Mouse (Mus musculus) lung, adult 2 months (tissue): ENCODE data around the gene Six1. TPM values are rescaled to one million over a fixed set of nuclear protein-coding genes. Genes with fewer than 3 reads are reported as not detected.

ENCODE experiments used
- DNase-seq: peaks from one replicate; pipeline ENCODE4 v3.0.0; 2022
- H3K4me1 ChIP-seq: fragments of 200-500 bp; 2 replicates; pipeline ENCODE4 v1.6.1; 2011; ENCODE audit warnings: low read length; ENCODE audit not compliant: control insufficient read depth, insufficient read depth
- H3K4me3 ChIP-seq: fragments of 200-500 bp; replicated peaks from 2 replicates; pipeline ENCODE3; 2011; ENCODE audit warnings: low read depth, mild to moderate bottlenecking, control low read depth, low read length; ENCODE audit errors: extremely low read depth
- CTCF ChIP-seq: fragments of 200-500 bp; IDR thresholded peaks from 2 replicates; pipeline ENCODE4 v1.5.1; 2011; ENCODE audit warnings: mild to moderate bottlenecking, low read length, control low read depth; ENCODE audit not compliant: insufficient read depth
- POLR2A ChIP-seq: fragments of 200-500 bp; IDR thresholded peaks from 2 replicates; pipeline ENCODE4 v1.6.1; 2011; ENCODE audit warnings: low read depth, mild to moderate bottlenecking, control low read depth, low read length, borderline replicate concordance; ENCODE audit errors: extremely low read depth
- WGBS: fragments of 180-500 bp; shearing (Covaris S2); methylation state at CpG from one replicate; pipeline ENCODE4 v1.1.7; 2018; 5-methylcytosine and 5-hydroxymethylcytosine counted together
- polyA plus RNA-seq: library from polyadenylated mRNA; depleted of rRNA; stranded (reverse); fragments of >200 nt; gene quantifications from 2 replicates; pipeline ENCODE4 v1.2.3, GENCODE M21; 2012

Gene Six1
- polyA plus RNA-seq, 1 experiment: 3.6 TPM

- WGBS: 16% methylated on average over 43 of the region's 43 CpGs
- TF ChIP-seq POLR2A (no peak), CTCF (no peak)
- no peaks in the 10 kb centered on the region for H3K4me1 ChIP-seq
- no peak for DNase-seq
- no peak overlapping the region for H3K4me3 ChIP-seq
Measured at GRCm38 (mm10) chr12:73034901-73035895, 18.5 kb downstream of the Six1 start.

- WGBS: 70% methylated on average over 3 of the region's 3 CpGs
- Histone ChIP-seq H3K4me1 (no peaks in the 10 kb centered on the region), H3K4me3 (no peak overlapping the region)
- DNase-seq: no peak
- TF ChIP-seq POLR2A: no peak
- TF ChIP-seq CTCF: no peak
Measured at GRCm38 (mm10) chr12:73032665-73033064, 21.0 kb downstream of the Six1 start.

GRCm38 (mm10) chr12:73031315-73031714 lies 22.4 kb downstream of the Six1 start:
- TF ChIP-seq POLR2A (no peak), CTCF (no peak)
- no peak for DNase-seq
- H3K4me1 ChIP-seq: no peaks in the 10 kb centered on the region
- 47% methylated on average over 4 of the region's 4 CpGs for WGBS
- no peak overlapping the region for H3K4me3 ChIP-seq

GRCm38 (mm10) chr12:73025490-73025889 lies 28.2 kb downstream of the Six1 start:
- DNase-seq: no peak
- no peak overlapping the region for H3K4me3 ChIP-seq
- TF ChIP-seq POLR2A (no peak), CTCF (no peak)
- WGBS: 46% methylated on average over 8 of the region's 8 CpGs
- H3K4me1 ChIP-seq: no peaks in the 10 kb centered on the region

DNA sequence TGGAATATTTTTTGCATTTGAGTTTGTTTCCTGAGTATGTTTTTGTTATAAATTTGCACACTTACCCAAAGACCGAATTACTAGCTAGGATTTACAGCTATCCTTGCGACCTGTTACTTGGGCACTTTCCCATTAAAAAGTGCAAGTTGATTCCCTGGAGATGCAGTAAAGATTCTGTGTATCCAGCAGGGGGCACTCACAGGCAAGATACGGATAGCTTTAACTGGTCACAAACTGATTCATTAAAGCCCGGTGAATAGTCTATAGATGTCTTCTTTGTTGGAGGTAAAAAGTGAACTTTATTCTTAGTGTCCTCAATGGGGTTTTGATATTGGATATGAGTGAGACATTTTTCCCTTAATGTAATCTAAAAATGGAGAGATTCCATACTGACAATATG lies 32.7 kb downstream of the Six1 start:
- Histone ChIP-seq H3K4me3 (no peak overlapping the region), H3K4me1 (no peaks in the 10 kb centered on the region)
- peak; percentile 64 for DNase-seq
- WGBS: 4% methylated on average over 4 of the region's 4 CpGs
- TF ChIP-seq CTCF (peak; percentile 10; the same call in 1 of the 2 replicates), POLR2A (no peak)

GRCm38 (mm10) chr12:73020422-73020821 lies 33.3 kb downstream of the Six1 start:
- Histone ChIP-seq H3K4me3 (no peak overlapping the region), H3K4me1 (no peaks in the 10 kb centered on the region)
- no peak for TF ChIP-seq POLR2A
- no peak for TF ChIP-seq CTCF
- 36% methylated on average over 3 of the region's 3 CpGs for WGBS
- no peak for DNase-seq

DNA sequence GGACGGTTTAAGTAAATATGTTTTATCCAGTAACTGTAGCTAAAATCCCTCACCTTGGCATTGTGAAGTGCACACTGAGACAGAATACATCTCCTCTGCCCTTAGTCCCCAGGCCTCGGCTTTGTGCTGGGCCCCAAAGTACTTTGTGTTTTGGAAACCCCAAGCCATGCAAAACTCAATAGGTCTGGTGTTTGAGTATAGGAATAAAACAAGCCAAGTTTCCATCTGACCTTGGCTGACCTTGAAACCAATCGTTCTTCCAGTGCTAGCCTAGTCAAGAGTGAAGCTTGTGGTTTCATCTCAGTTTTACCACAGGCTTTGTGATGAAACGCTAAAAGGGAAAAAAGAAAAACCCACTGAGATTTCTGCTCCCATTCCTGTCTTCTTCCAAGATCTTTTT lies 34.8 kb downstream of the Six1 start:
- Histone ChIP-seq H3K4me1 (no peaks in the 10 kb centered on the region), H3K4me3 (no peak overlapping the region)
- no peak for TF ChIP-seq CTCF
- no peak for TF ChIP-seq POLR2A
- DNase-seq: no peak
- 62% methylated on average over 4 of the region's 4 CpGs for WGBS

DNA sequence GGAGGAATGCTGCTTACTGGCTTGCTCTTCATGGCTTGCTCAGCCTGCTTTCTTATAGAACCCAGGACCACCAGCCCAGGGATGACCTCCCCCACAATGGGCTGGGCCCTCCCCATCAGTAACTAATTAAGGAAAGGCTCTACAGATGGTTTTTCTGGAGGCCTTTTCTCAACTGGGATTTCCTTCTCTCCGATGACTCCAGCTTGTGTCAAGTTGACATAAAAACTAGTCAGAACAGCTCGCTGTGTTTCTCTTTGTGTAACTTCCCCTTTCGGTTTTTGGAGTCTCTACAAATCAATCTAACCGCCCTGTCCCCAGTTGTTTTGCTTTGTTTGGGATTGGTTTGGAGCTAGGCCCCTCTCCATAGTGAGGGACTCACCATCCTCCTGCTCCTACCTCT lies 37.5 kb downstream of the Six1 start:
- no peak for DNase-seq
- Histone ChIP-seq H3K4me3 (no peak overlapping the region), H3K4me1 (no peaks in the 10 kb centered on the region)
- TF ChIP-seq CTCF: no peak
- no peak for TF ChIP-seq POLR2A
- WGBS: 80% methylated on average over 4 of the region's 4 CpGs

- H3K4me1 ChIP-seq: no peaks in the 10 kb centered on the region
- no peak for DNase-seq
- no peak overlapping the region for H3K4me3 ChIP-seq
- 57% methylated on average over 4 of the region's 4 CpGs for WGBS
- TF ChIP-seq CTCF (no peak), POLR2A (no peak)
Measured at GRCm38 (mm10) chr12:73014311-73014710, 39.4 kb downstream of the Six1 start.

GRCm38 (mm10) chr12:73012824-73013223 lies 40.9 kb downstream of the Six1 start:
- Histone ChIP-seq H3K4me1 (no peaks in the 10 kb centered on the region), H3K4me3 (no peak overlapping the region)
- TF ChIP-seq POLR2A: no peak
- TF ChIP-seq CTCF: no peak
- no peak for DNase-seq
- WGBS: 36% methylated on average over 5 of the region's 5 CpGs
